Mouse (Mus musculus) G1E (cell line): Measurements from ENCODE around the gene Gm21958.

Experiments
- CTCF ChIP-seq: IDR thresholded peaks from 2 replicates; pipeline ENCODE4 v1.5.1; 2012; ENCODE audit warnings: low read depth, low read length, inconsistent platforms, mixed read lengths
- GATA1 ChIP-seq: IDR thresholded peaks from 2 replicates; pipeline ENCODE4 v1.6.1; 2012; ENCODE audit warnings: borderline replicate concordance, low read length, inconsistent platforms, mixed read lengths
- GATA2 ChIP-seq: IDR thresholded peaks from 2 replicates; pipeline ENCODE4 v1.6.1; 2012; ENCODE audit warnings: low read depth, low read length, inconsistent platforms, borderline replicate concordance
- POLR2AphosphoS5 ChIP-seq: IDR thresholded peaks from 2 replicates; pipeline ENCODE4 v1.6.1; 2012; ENCODE audit warnings: low read depth, low read length, inconsistent platforms; ENCODE audit not compliant: insufficient replicate concordance
- TAL1 ChIP-seq: conservative IDR thresholded peaks from 2 replicates; pipeline ENCODE4 v1.6.1; 2012; ENCODE audit warnings: low read depth, low read length, inconsistent platforms, mixed read lengths

- TF ChIP-seq CTCF (peak; percentile 95), GATA1 (no peak), GATA2 (no peak), POLR2AphosphoS5 (no peak), TAL1 (no peak)
Measured at GRCm38 (mm10) chr3:54735247-54736046, 21.3 kb upstream of the Gm21958 start, which contains the start of the genes Exosc8 and Alg5.
